Mouse (Mus musculus): ENCODE data around the gene Bicdl1. TPM values are rescaled to one million over a fixed set of nuclear protein-coding genes. Genes with fewer than 3 reads are reported as not detected.

Bicdl1 gene
- total and polyA plus RNA-seq, 3 experiments = 4.6 to 10.4 (median 6.1) TPM

- Histone ChIP-seq H3K4me1 (ENCODE audit: control insufficient read depth, insufficient read depth, low read length) (no peaks in the 10 kb centered on the region; the same call in 1 of the 2 replicates), H3K4me3 (peak overlapping the region; percentile 71), H3K9ac (ENCODE audit: low read depth, low read length) (peak overlapping the region; percentile 70), H3K27ac (peak overlapping the region; percentile 78), H3K79me2 (replicated peaks; ENCODE audit: control insufficient read depth, insufficient read depth, low read length) (no peaks in the 10 kb centered on the region), H3K36me3 (ENCODE audit: control insufficient read depth, insufficient read depth, low read length) (no peaks in the 10 kb centered on the region), H3K27me3 (ENCODE audit: control insufficient read depth, insufficient read depth, low read length) (no peaks in the 10 kb centered on the region)
- peak; percentile 100 for DNase-seq
- intact Hi-C loops (cut with DNase I) = loop anchor here (2.0 to 10.0 kb wide), 3 partner anchors 20 to 372 kb away; partner anchors contain the start of genes Bicdl1 and Prkab1
- 2% methylated on average over 35 of the region's 35 CpGs for WGBS
- TF ChIP-seq POLR2A (IDR thresholded peaks at IDR 0.05; ENCODE audit: insufficient read depth, low read depth, low read length) = peak; percentile 97
- peak; percentile 82; the same call in 1 of the 2 replicates for TF ChIP-seq EP300 (IDR thresholded peaks at IDR 0.05; ENCODE audit: insufficient read depth, low read depth, low read length)
- TF ChIP-seq CTCF (IDR thresholded peaks at IDR 0.05) = 0 out of 2 replicates have a peak, but pooled peaks have one; percentile 99
Observed at GRCm38 (mm10) chr5:115652681-115653575, 78.5 kb downstream of the Bicdl1 start.

GRCm38 (mm10) chr5:115651821-115652220, 79.6 kb downstream of the Bicdl1 start:
- DNase-seq = no peak
- H3K36me3 ChIP-seq (ENCODE audit: control insufficient read depth, insufficient read depth, low read length) = no peaks in the 10 kb centered on the region
- no peak for TF ChIP-seq EP300 (IDR thresholded peaks at IDR 0.05; ENCODE audit: insufficient read depth, low read depth, low read length)
- TF ChIP-seq CTCF (IDR thresholded peaks at IDR 0.05) = no peak
- no peak overlapping the region for H3K27ac ChIP-seq
- H3K9ac ChIP-seq (ENCODE audit: low read depth, low read length) = no peak overlapping the region
- H3K27me3 ChIP-seq (ENCODE audit: control insufficient read depth, insufficient read depth, low read length) = no peaks in the 10 kb centered on the region
- intact Hi-C loops (cut with DNase I) = loop anchor here (2.0 to 10.0 kb wide), 3 partner anchors 19 to 373 kb away; partner anchors contain the start of genes Bicdl1 and Prkab1
- H3K4me3 ChIP-seq = no peak overlapping the region
- no peaks in the 10 kb centered on the region for H3K79me2 ChIP-seq (replicated peaks; ENCODE audit: control insufficient read depth, insufficient read depth, low read length)
- H3K4me1 ChIP-seq (ENCODE audit: control insufficient read depth, insufficient read depth, low read length) = no peaks in the 10 kb centered on the region; the same call in 1 of the 2 replicates
- WGBS = 88% methylated on average over 10 of the region's 10 CpGs

GRCm38 (mm10) chr5:115650885-115651284, 80.5 kb downstream of the Bicdl1 start:
- H3K4me1 ChIP-seq (ENCODE audit: control insufficient read depth, insufficient read depth, low read length) = no peaks in the 10 kb centered on the region; the same call in 1 of the 2 replicates
- DNase-seq = no peak
- intact Hi-C loops (cut with DNase I) = loop anchor here (5.0 to 10.0 kb wide), 2 partner anchors 81 to 374 kb away; partner anchors contain the start of genes Bicdl1 and Prkab1
- no peak overlapping the region for H3K9ac ChIP-seq (ENCODE audit: low read depth, low read length)
- H3K36me3 ChIP-seq (ENCODE audit: control insufficient read depth, insufficient read depth, low read length) = no peaks in the 10 kb centered on the region
- H3K27me3 ChIP-seq (ENCODE audit: control insufficient read depth, insufficient read depth, low read length) = no peaks in the 10 kb centered on the region
- no peak overlapping the region for H3K27ac ChIP-seq
- no peaks in the 10 kb centered on the region for H3K79me2 ChIP-seq (replicated peaks; ENCODE audit: control insufficient read depth, insufficient read depth, low read length)
- H3K4me3 ChIP-seq = no peak overlapping the region
- 91% methylated on average over 10 of the region's 10 CpGs for WGBS
- TF ChIP-seq POLR2A (IDR thresholded peaks at IDR 0.05; ENCODE audit: insufficient read depth, low read depth, low read length) (no peak), CTCF (IDR thresholded peaks at IDR 0.05) (no peak), EP300 (IDR thresholded peaks at IDR 0.05; ENCODE audit: insufficient read depth, low read depth, low read length) (no peak)

GRCm38 (mm10) chr5:115649699-115650098, 81.7 kb downstream of the Bicdl1 start:
- TF ChIP-seq EP300 (IDR thresholded peaks at IDR 0.05; ENCODE audit: insufficient read depth, low read depth, low read length) (no peak), CTCF (IDR thresholded peaks at IDR 0.05) (no peak), POLR2A (IDR thresholded peaks at IDR 0.05; ENCODE audit: insufficient read depth, low read depth, low read length) (no peak)
- H3K4me3 ChIP-seq = no peak overlapping the region
- 83% methylated on average over 8 of the region's 8 CpGs for WGBS
- no peak overlapping the region for H3K9ac ChIP-seq (ENCODE audit: low read depth, low read length)
- no peak overlapping the region for H3K27ac ChIP-seq
- H3K27me3 ChIP-seq (ENCODE audit: control insufficient read depth, insufficient read depth, low read length) = no peaks in the 10 kb centered on the region
- no peak for DNase-seq
- H3K79me2 ChIP-seq (replicated peaks; ENCODE audit: control insufficient read depth, insufficient read depth, low read length) = no peaks in the 10 kb centered on the region
- intact Hi-C loops (cut with DNase I) = loop anchor here (5.0 to 10.0 kb wide), 2 partner anchors 83 to 375 kb away; partner anchors contain the start of genes Bicdl1 and Prkab1
- no peaks in the 10 kb centered on the region for H3K36me3 ChIP-seq (ENCODE audit: control insufficient read depth, insufficient read depth, low read length)
- H3K4me1 ChIP-seq (ENCODE audit: control insufficient read depth, insufficient read depth, low read length) = no peaks in the 10 kb centered on the region; the same call in 1 of the 2 replicates

GRCm38 (mm10) chr5:115648876-115649275, 82.5 kb downstream of the Bicdl1 start:
- TF ChIP-seq EP300 (IDR thresholded peaks at IDR 0.05; ENCODE audit: insufficient read depth, low read depth, low read length) (no peak), CTCF (IDR thresholded peaks at IDR 0.05) (no peak), POLR2A (IDR thresholded peaks at IDR 0.05; ENCODE audit: insufficient read depth, low read depth, low read length) (no peak)
- Histone ChIP-seq H3K27ac (no peak overlapping the region), H3K4me1 (ENCODE audit: control insufficient read depth, insufficient read depth, low read length) (no peaks in the 10 kb centered on the region; the same call in 1 of the 2 replicates), H3K79me2 (replicated peaks; ENCODE audit: control insufficient read depth, insufficient read depth, low read length) (no peaks in the 10 kb centered on the region), H3K27me3 (ENCODE audit: control insufficient read depth, insufficient read depth, low read length) (no peaks in the 10 kb centered on the region), H3K4me3 (no peak overlapping the region), H3K9ac (ENCODE audit: low read depth, low read length) (no peak overlapping the region), H3K36me3 (ENCODE audit: control insufficient read depth, insufficient read depth, low read length) (no peaks in the 10 kb centered on the region)
- DNase-seq = no peak
- intact Hi-C loops (cut with DNase I) = no loop called here
- WGBS = 73% methylated on average over 3 of the region's 3 CpGs
